Mouse (Mus musculus): ENCODE results near the gene Ugt1a2.
"Not testable (repeated sequence)": the region's sequence is repeated elsewhere in the genome, so short reads cannot be mapped to it uniquely, and the experiment has no call there.

Gene Ugt1a2

DNA sequence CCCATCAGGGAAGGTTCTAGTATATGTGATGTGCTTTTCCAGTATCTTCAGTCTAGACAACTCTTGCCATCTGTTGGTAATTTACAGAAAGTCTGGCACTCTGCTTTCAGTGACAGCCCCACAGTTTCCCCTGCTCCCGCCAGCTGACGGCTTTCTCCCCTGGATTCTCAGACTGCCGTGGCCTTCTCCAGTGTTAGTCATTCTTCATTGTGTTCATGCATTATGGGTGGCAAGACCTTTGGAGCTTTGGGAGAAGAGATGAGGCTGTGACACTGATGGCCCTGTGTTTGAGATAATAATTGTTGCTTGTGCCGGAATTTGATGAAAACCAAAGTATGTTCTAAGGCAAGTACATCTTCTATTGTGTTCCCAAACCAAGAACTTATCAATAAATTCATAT lies 18.2 kb downstream of the Ugt1a2 start:
- DNase-seq = no peak

DNA sequence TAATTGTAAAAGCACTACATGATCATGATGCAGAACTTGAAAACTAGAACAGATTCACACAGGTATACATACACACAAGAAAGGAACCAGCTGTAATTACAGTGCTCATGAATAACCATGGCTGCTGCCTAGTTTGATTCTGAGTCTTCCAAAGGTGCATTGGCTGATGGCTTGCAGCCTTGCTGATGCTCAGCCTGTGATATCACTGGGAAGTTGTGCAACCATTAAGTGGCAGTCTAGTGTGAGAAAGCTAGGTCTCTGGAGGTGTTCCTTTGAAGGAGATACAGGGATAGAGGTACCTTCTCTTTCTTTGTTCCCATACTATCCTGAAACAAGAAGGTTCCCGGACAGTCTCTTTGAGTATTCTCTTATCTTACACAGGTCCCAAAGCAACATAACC lies 18.7 kb downstream of the Ugt1a2 start:
- DNase-seq = no peak

DNA sequence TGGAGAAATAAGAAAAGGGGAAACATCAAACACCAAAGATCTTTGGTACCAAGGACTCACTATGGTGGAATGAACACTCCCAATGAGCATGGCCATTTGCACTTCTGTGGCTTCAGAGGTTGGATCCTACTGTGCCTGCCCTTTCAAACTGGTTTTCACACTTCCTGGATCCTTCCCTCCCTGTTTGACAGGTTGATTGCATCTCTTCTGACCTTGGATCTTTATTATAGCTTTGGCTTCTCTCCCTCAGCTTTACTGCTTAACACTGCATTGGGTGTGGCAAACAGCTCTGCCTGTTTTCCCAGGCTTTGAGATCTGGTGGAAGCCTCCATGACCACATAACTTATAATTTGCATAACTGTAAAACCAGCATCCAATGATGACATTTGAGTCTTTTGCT lies 19.9 kb downstream of the Ugt1a2 start:
- DNase-seq = no peak

DNA sequence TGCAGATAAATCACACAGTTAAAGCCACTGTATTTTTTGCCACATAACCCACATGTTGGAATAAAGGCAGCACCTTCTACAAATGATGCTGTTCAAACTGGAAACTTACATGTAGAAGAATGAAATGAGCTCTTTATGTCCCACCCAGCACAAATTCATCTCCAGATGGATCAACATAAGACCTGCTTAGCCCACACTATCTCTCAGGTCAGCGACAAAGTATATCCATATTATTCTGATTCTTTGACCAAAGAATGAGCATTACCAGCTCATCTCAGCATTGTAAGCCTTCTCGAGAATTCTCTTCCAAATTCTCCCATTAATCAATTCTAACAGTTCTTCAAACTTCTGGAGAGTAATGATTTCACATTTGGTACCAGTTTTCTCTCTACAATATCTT lies 21.8 kb downstream of the Ugt1a2 start:
- no peak for DNase-seq

DNA sequence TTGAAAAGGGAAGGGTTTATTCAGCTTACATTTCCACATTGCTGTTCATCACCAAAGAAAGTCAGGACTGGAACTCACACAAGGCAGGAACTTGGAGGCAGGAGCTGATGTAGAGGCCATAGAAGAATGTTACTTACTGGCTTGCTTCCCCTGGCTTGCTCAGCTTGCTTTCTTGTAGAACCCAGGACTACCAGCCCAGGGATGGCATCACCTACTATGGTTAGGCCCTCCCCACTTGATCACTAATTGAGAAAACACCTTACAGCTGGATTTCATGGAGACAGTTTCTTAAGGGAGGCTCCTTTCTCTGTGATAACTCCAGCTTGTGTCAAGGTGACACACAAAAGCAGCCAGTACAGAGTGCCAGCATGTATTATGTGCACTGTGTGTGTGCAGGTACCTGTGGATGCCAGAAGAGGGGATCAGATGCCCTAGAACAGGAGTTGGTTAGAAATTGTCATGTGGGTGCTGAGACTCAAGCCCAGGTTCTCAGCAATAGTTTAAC lies 22.7 kb downstream of the Ugt1a2 start:
- not testable (repeated sequence) for DNase-seq

DNA sequence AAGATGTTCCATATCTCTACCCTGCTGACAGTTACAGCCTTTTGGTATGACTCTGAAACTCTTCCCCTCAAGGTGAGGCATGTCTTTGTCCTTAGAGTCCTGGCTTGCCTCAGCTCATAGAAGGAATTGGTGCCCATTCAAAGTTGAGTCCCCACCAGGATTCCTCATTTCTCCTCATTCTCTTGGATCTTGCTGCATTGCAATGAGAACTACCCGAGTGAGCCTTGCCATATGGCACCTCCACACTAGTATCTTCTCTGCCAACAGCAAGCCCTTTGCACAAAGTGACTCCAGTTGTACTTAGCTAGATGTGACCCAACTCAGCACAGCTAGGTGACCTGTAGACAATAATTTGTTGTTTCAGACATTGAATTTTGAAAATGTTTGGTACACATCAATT lies 23.2 kb downstream of the Ugt1a2 start:
- DNase-seq = no peak

DNA sequence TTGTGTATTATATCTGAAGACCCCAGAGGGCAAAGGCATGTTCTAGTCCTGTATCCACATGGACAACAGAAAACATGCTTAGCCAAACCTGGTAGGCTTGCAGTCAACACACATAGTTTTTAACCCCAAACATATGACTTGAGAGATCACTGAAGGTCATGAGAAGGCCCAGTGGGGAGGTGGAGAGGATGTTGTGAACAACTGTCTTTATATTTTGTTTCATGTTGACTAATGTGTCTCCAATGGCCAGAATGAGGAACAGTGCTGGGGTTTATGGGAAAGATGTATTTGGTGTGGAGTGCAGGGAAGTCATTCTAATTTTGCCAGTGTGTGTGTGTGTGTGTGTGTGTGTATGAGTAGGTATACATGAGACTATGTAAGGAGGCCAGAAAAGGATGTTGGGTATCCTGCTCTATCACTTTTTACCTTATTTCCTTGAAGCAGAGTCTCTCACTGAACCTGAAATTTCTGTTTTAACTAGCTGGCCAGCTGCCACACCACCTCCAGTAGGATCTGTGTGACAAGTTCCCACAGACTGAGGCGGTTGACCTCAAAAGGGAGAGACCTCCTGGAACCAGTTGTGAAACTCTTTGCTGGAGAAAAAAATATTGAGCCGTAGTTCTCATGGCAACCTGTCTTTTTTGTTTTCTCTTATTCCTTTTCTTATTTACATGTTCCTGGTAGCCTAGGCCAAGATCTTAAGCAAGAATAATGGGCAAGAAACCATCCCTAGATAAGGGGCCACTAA lies 23.8 kb downstream of the Ugt1a2 start:
- DNase-seq = no peak

DNA sequence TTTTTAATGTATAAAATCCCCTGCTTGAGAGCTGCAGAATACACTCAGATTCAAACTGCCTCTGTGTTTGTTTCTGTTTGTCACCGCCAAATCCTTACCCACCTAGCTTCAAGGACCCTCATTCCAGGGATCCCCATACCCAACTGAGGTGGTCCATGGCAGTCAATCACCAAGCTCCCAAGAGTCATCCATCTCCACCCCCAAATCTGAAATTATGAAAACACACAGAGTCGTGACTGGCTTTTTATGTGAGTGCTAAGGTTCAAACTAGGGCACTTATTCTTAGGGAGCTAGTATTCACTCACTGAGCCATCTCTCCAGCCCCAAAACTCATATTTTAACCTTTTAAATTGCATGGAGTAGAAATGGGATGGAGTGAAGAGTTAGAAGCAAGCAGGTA lies 24.9 kb downstream of the Ugt1a2 start:
- not testable (repeated sequence) for DNase-seq

DNA sequence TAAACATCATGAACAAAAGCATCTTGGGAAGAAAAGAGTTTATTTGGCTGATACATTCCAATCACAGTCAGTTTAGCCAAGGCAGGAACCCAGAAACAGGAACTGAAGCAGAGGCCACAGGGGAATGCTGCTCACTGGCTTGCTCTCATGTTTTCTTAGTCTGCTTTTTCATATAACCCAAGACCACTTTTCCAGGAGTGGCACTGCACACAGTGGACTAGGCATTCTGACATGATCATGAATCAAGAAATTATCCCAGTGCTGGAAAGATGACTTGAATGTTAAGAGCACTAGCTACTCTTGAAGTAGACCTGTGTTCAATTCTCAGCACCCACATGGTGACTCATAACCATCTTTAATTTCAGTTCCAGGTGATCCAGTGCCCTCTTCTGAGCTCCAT lies 25.3 kb downstream of the Ugt1a2 start:
- no peak for DNase-seq

DNA sequence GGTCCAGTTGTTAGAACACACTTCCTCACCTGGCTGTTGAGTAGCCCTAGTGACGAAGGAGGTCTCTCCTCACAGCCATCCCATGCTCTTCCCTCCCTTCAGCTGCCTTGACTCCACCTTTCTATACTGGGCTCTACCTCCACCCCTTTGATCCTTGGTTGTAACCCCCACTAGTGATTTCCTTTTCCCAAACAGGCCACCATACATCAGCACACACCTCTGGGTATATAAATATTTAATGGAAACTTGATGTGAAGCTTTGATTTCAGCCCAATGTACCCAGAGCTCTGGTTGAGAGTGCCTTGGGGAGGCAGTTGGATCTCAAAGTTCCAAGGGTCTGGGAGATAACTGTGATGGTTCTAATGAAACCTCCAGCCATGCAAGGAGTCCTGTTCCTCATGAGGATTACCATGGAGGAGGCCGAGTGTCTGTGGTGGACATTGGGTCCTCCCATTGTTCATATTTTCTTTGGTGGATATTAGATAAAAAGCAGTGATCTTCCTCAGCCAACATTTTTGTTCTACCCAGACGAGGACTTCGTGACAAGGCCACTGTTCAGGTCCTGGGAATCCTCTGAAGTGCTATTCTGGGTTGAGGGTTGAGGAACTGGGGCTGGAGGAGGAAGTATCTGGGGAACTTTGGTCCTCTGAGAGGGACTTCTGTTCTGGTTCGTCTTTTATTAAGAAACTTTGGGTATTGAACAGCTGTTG lies 26.4 kb downstream of the Ugt1a2 start, which contains the start of gene Mroh2a:
Mroh2a (plus strand) TSS at position 317 of the 710 bp plus-strand sequence.
- DNase-seq = no peak

DNA sequence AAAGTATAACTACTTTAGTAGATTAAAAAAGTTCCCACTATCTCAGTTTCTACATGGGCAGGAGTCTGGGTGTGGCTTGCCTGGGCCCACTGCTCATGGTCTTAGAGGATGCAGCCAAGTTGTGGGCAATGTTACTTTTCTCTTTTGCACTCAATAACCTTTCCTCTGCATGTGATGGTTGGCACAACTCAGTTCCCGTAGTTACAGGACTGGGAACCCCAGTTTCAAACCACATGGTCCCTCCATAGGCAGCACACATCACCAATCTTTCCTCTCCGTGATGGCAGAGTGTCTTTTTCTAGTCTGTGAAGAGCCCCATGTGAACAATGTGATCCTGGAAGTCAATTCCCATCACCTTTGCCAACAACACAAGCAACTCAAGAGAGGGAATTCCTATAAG lies 27.1 kb downstream of the Ugt1a2 start:
- no peak for DNase-seq

DNA sequence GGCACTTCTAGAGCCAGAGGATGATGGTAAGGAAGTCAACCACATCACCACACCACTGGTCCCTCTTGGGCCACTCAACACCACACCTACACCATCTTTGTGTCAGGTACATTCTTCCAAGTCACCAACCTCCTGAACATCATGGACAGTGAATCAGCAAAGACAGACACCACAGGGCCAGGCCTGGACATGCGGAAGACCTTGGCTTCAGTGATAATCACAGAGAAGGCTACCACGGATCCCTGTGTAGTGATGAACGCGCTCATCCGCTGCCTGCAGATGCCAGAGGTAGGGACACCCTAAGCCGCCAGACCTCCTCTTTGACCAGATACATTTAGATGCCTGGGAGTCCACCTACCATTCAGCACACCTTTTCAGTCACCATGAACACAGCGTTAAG lies 27.7 kb downstream of the Ugt1a2 start:
- no peak for DNase-seq

DNA sequence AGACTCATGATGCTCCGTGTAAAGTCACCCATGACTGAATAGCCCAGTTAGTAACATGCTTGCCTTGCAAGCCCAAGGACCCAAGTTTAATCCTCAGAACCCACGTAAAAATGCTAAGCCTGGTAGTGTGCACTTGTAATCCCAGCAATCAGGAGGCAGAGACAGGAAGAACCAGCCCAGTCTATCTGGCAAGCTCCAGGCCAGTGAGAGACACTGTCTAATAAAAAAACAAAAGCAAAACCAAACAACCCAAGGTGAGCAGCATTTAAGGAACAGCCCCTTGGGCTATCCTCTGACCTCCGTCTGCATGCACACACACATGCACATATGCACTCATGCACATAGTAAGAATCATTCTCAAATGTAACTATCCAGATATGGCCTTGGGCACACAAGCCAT lies 29.2 kb downstream of the Ugt1a2 start:
- DNase-seq = no peak

DNA sequence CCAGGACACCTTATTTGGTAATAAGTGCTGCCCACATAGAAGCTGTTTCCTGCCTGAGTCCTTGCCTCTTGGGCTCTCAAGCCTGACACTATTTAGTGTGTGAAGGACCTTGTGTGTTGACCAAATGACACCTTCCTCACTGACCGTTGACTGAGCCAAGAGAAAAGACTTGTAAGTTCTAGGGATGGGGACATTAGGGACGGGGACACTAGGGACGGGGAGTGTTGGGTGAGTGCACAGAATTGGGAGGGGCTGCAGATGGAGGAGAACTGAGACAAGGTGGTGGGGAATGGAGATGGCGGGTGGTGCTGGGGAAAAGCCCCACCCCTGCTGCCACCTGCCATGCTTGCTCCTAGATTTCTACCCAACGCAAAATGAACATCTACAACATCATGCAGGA lies 29.6 kb downstream of the Ugt1a2 start:
- DNase-seq = no peak

DNA sequence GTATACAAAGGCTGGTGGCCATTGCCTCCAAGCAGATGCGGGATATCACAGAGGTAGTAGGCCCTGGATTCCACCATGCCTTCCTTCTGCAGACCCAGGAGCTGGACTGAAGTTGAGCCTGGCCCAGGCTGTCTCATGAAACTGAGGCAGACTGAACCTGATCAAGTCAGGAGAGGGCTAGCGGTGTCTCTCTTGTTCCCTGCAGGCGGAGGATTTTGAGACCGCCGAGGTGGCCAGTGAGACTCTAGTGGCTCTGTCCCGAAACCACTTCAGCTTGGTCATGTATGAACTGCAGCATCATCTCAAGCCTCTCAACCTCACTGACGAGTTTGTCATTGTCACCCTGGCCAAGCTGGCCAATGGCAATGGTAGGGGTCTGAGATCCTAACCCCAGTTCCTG lies 30.0 kb downstream of the Ugt1a2 start:
- DNase-seq = no peak

DNA sequence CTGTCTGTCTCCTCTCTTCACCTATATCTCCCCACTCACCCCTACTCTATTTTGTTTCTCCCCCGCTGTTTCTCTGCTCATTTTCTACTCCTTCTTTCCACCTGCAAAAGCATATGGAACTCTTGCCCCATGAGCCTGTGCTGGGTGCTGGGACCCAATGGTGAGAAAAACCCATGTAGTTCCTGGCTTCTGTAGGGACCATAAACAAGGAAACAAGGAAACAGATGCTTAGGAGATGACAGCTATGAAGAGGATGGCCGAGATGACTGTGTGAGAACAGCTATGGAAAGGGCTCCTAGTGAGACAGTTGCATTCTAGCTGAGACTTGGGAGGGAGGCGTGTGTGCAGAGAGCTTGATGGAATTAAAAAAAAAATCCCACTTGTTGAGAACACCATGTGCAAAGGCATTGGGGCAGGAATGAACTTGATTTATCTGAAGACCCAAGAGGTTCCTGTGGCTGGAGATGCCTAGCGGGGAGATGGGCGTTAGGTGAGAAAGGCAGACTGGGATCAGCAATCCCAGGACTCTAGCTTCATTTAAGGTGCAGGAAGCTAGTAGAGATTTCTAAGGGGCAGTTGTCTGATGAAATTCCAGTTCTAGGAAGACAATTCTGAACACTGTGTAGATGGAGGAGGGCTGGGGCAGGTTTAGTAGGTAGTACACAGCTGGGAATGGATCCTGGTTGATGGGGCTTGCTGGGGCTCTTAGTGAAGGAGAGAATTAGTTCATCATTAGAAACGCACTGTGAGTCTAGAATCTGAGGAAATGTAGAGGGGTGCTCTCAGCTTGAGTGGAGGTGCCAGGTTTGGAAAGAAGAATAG lies 30.8 kb downstream of the Ugt1a2 start:
- DNase-seq = no peak

DNA sequence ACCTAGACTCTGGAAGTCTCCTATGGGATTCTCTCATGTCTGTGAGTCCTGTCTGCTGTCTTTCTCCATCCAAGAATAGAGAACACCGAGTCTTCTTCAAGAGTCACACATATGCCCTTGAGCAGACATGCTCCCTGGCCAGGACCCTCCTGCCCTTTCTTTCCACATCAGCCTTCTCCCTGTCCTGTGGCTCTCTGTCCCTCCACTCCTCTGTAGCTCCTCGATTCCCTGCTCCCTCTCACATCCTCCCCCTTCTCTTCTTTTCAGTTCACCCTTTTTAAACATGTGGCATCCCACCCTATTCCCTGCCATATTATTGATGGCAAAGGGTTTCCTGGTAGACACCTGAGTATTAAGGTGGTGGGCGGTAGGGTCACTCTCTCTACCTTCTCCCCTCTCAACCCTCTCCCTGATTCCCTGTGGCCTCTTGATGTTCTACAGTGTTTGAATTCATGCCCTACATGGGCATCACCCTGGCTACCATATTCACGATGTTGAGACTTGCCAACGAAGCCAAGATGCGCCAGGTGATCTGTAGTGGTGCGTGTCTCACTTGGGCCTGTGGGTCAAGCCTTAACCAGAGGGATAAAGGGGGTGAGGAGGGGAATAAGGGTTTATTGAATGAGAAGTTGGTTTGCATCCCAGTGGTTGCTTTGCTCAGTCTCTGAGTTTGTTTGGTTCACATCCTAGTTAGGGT lies 31.6 kb downstream of the Ugt1a2 start:
- no peak for DNase-seq

DNA sequence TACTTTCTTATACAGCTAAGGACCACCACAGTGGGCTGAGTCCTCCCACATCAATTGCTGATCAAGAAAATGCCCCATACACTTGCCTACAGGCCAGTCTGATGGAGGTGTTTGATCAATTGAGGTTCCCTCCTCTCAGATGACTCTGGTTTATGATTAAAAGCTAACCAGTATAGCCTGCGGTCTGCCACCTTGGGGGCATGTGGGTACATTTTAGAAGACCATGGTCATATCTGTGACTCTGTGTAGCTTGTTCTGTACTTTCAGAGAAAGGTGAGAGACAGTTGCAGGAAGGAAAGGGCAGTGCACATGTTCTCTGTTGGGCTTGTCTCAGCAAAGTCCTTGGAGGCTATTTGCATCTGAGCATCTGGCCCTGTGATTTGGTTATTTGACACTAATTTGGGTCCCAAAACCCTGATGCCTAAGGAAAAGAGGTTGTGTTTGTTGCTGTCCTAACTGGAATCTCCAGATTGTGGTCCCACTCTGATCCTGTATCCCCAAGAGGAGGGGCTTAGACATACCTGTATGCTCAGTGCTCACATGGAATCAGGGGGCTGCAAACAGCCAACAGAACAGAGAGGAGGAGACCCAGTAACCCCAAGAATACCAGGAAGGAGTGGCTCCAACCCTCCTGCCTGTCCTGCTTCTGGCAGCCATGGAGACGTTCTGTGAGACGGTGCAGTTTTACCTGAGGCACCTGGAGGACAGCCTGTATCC lies 32.4 kb downstream of the Ugt1a2 start:
- no peak for DNase-seq

DNA sequence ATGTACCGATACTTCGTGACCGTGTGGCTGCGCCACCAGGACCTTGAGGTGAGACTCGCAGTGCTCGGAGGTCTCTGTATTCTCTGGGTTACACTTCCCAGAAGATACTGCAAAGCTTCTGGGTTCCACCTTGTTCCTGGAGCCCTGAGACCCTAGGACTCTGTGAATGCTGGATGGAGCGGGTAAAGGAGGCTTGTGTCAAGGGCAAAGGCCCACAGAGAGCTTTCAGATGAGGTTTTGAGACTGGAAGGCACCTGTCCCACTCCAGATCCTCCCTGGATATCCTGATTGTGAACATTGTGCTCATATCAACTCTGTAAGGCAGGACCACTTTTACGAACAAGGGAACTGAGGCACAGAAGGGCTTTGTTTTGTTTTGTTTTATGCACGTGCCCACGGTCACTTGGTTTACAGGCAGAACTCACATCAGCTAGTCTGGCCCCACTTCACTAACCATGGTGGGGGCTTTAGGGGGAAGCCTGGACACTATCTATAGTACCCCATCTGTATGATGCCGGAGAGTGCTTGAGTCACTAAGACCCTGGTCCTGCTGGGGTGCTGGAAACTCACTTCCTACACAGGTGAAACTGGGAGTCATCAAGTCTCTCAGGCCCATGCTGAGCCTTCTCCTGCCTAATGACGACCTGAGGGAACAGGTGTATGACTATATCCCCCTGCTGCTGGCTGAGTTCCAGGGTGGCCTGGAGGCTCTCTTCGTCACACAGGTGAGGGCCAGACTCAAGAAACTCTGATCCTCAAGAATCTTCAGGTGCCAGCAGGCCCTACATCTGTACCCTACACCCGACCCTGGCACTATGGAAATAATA lies 33.2 kb downstream of the Ugt1a2 start:
- no peak for DNase-seq

DNA sequence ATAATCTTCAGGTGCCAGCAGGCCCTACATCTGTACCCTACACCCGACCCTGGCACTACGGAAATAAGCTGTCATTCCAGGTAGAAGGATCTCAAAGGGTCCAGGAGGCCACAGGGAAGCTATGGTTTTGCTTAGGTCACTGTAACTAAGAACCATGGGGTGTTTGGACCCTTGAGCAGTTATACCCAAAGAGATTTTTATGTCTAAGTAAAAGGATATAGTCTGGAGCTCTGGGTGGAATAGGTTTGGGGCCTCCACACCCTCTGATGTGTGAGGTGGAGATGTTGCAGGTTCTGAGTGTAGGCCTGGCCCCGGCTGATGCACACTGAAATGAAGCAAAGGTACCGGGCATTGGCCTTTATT lies 33.8 kb downstream of the Ugt1a2 start:
- DNase-seq = no peak

DNA sequence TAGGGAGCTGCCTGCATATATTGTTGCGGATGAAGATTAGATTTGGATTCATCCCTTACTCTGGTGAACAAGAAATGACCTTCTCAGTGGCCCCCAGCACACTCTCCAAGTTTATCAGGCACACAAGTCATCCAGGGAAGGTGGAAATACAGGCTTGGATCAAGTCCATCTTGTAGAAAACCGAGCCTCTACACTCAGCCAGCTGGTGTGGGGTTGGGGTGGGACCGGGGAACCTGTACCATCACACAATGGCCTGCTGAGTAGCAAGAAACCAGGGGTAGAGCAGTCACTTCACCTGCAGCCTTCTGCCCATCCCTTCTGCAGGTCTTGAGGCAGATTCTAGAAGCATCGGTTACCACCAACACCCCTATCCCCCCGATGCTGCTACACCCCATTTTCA lies 34.2 kb downstream of the Ugt1a2 start:
- no peak for DNase-seq

All from cerebellum, adult 8-10 months (tissue).